Mouse (Mus musculus): ENCODE measurements around the gene Cryz.

Gene Cryz

DNA sequence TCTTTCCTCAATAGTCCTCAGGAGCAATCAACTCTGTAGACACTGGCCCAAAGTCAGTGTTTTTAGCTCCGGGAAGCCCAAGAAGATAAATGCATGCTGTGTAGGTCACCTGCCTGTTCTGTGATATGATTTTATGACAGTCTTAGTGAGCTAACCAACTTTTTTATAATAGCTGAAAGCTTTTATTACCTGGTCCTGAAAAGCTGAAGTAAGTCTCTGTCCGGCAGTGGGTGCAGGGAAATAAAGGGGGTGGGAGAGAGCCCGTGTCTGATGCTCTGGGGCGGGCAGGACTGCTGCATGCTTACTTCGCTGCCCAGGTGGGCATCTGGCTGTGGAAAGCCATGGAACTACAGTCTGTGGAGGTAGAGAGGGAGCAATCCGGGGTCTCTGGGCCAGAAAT lies 74.1 kb downstream of the Cryz start:
- no peak for DNase-seq (ENCODE audit: extremely low spot score, low spot score)

GRCm38 (mm10) chr3:154671013-154671412 lies 74.5 kb downstream of the Cryz start:
- no peak for DNase-seq (ENCODE audit: extremely low spot score, low spot score)

Measured in neural tube, embryonic 10.5 days (tissue).